Mouse (Mus musculus): Measurements from ENCODE around the gene Akt3. TPM values are rescaled to one million over a fixed set of nuclear protein-coding genes. Genes with fewer than 3 reads are reported as not detected.

The Akt3 gene
- polyA plus RNA-seq, 1 experiment, result 46.6 TPM

GRCm38 (mm10) chr1:176971479-176971797 lies 286.6 kb downstream of the Akt3 start:
- Histone ChIP-seq H3K4me1 (ENCODE audit: control insufficient read depth, insufficient read depth, low read length) (no peaks in the 10 kb centered on the region), H3K4me3 (ENCODE audit: insufficient read depth, low read length) (no peak overlapping the region), H3K27ac (ENCODE audit: insufficient read depth, low read length) (peak overlapping the region; percentile 73; the same call in 1 of the 2 replicates)
- no peak for TF ChIP-seq POLR2A (IDR thresholded peaks at IDR 0.05; ENCODE audit: extremely low read depth, insufficient read depth, low read length)

- peak overlapping the region; percentile 73; the same call in 1 of the 2 replicates for H3K27ac ChIP-seq (ENCODE audit: insufficient read depth, low read length)
- H3K4me3 ChIP-seq (ENCODE audit: insufficient read depth, low read length), result no peak overlapping the region
- TF ChIP-seq POLR2A (IDR thresholded peaks at IDR 0.05; ENCODE audit: extremely low read depth, insufficient read depth, low read length) (no peak), CTCF (IDR thresholded peaks at IDR 0.05; ENCODE audit: extremely low read depth, insufficient read depth, low read length) (no peak)
- H3K4me1 ChIP-seq (ENCODE audit: control insufficient read depth, insufficient read depth, low read length), result no peaks in the 10 kb centered on the region
These were observed 287.1 kb downstream of the Akt3 start for GRCm38 (mm10) chr1:176970635-176971478.

Other genes with a start within 250 kb of the Akt3 start
- gene Zbtb18, start 184.1 kb upstream of the Akt3 start, polyA plus RNA-seq (2012; rRNA removed), result 105 and 117 TPM in 2 replicates

All from cortical plate, adult 2 months (tissue).